Mouse (Mus musculus) limb, embryonic 14.5 days (tissue): ENCODE measurements around the gene Cbfa2t3. TPM values are rescaled to one million over a fixed set of nuclear protein-coding genes. Genes with fewer than 3 reads are reported as not detected.

Experiments
- ATAC-seq: fragments of 200-750 bp; cut with Nextera tagmentation; 2 replicates; pipeline ENCODE4 v1.8.0; 2017; ENCODE audit warnings: low read depth, moderate number of reproducible peaks, moderate TSS enrichment; ENCODE audit not compliant: low FRiP score
- DNase-seq: peaks from one replicate; pipeline ENCODE4 v3.0.0-alpha.2; 2015; ENCODE audit warnings: low spot score
- H3K27ac ChIP-seq: fragments of 300-500 bp; sonication (generic); replicated peaks from 2 replicates; pipeline ENCODE4 v1.5.1; 2014; ENCODE audit warnings: low read depth, mild to moderate bottlenecking, low read length, moderate library complexity, mixed read lengths
- H3K27me3 ChIP-seq: fragments of 300-500 bp; sonication (generic); 2 replicates; pipeline ENCODE4 v1.6.1; 2014; ENCODE audit warnings: low read length, mixed read lengths; ENCODE audit not compliant: control insufficient read depth, insufficient read depth
- H3K36me3 ChIP-seq: fragments of 300-500 bp; sonication (generic); 2 replicates; pipeline ENCODE4 v1.6.1; 2014; ENCODE audit warnings: mild to moderate bottlenecking, low read length, moderate library complexity, mixed read lengths; ENCODE audit not compliant: control insufficient read depth, insufficient read depth
- H3K4me1 ChIP-seq: fragments of 300-500 bp; sonication (generic); 2 replicates; pipeline ENCODE4 v1.6.1; 2014; ENCODE audit warnings: antibody characterized with exemption, low read length, mixed read lengths; ENCODE audit not compliant: control insufficient read depth, insufficient read depth
- H3K4me2 ChIP-seq: fragments of 300-500 bp; sonication (generic); replicated peaks from 2 replicates; pipeline ENCODE4 v1.6.1; 2014; ENCODE audit warnings: low read depth, mild to moderate bottlenecking, low read length, moderate library complexity; ENCODE audit not compliant: severe bottlenecking
- H3K4me3 ChIP-seq: fragments of 300-500 bp; sonication (generic); replicated peaks from 2 replicates; pipeline ENCODE4 v1.5.1; 2014; ENCODE audit warnings: low read length
- H3K9ac ChIP-seq: fragments of 300-500 bp; sonication (generic); 2 replicates; pipeline ENCODE4 v1.6.1; 2014; ENCODE audit warnings: mild to moderate bottlenecking, low read depth, low read length, moderate library complexity; ENCODE audit not compliant: severe bottlenecking
- H3K9me3 ChIP-seq: fragments of 300-500 bp; sonication (generic); 2 replicates; pipeline ENCODE4 v1.6.1; 2016; ENCODE audit warnings: low read length; ENCODE audit not compliant: control insufficient read depth
- POLR2A ChIP-seq: fragments of 200-500 bp; IDR thresholded peaks from 2 replicates; pipeline ENCODE4 v1.8.0; 2012; ENCODE audit warnings: inconsistent platforms, mild to moderate bottlenecking, moderate library complexity, borderline replicate concordance; ENCODE audit not compliant: insufficient read depth, insufficient read length; ENCODE audit errors: extremely low read depth
- WGBS: fragments of 180-500 bp; shearing (Covaris S2); extraction: QIAGEN DNeasy Blood & Tissue Kit; methylation state at CpG from one replicate; pipeline ENCODE4 v1.1.7; 2014; 5-methylcytosine and 5-hydroxymethylcytosine counted together
- polyA plus RNA-seq, 2 experiments: library from polyadenylated mRNA; depleted of rRNA in 1 of 2; stranded (reverse) in 1 of 2; unstranded in 1 of 2; fragments of >200 nt; fragmentation: Nextera tagmentation in 1 of 2; extraction: Ambion mirVana in 1 of 2; gene quantifications; 2 replicates each; pipeline versions ENCODE4 v1.2.1 to v1.2.3; 2012 to 2014

Gene Cbfa2t3
- polyA plus RNA-seq, 2 experiments: 6.0 to 7.2 TPM

DNA sequence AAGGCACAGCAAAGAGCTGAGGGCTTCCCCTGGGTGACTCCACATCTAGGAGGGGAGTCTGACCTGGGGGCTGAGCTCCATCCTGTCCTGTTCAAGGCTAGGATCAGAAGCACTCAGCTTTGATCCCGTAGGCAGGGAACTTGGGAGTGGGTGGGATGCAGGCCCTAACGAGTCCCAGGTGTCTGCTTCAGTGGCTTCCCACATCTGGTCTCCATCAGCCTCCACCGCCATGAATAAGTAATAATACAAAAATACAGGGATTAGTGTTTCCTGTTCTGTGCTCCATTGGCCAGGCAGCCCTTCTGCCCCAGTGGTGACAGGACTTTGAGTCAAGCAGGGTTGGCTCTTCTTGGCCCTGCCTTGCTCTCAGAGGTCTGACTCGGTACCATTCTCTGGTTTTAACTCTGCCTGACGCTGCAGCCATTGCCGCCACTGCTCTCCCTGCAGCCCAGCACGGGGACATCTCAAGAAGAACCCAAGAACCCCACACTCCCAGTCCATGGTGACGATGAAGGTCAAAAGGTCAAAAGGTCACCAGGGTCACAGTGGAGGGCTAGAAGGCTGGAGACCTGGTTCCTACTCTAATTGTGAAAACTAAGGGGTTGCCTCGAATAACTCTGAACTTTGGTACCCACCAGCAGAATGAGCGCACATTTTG lies 40.6 kb downstream of the Cbfa2t3 start:
- peaks cover 52% of the 10 kb centered on the region for H3K4me1 ChIP-seq
- H3K4me3 ChIP-seq: no peak overlapping the region
- no peaks in the 10 kb centered on the region for H3K27me3 ChIP-seq
- 18% methylated on average over 10 of the region's 10 CpGs for WGBS
- H3K9me3 ChIP-seq: no peaks in the 10 kb centered on the region
- no peak overlapping the region for H3K9ac ChIP-seq
- no peak for TF ChIP-seq POLR2A
- no peaks in the 10 kb centered on the region for H3K36me3 ChIP-seq
- H3K4me2 ChIP-seq: peak overlapping the region; percentile 27; the same call in 1 of the 2 replicates
- peak overlapping the region; percentile 70 for H3K27ac ChIP-seq
- ATAC-seq: peak; percentile 72
- peak; percentile 84 for DNase-seq

DNA sequence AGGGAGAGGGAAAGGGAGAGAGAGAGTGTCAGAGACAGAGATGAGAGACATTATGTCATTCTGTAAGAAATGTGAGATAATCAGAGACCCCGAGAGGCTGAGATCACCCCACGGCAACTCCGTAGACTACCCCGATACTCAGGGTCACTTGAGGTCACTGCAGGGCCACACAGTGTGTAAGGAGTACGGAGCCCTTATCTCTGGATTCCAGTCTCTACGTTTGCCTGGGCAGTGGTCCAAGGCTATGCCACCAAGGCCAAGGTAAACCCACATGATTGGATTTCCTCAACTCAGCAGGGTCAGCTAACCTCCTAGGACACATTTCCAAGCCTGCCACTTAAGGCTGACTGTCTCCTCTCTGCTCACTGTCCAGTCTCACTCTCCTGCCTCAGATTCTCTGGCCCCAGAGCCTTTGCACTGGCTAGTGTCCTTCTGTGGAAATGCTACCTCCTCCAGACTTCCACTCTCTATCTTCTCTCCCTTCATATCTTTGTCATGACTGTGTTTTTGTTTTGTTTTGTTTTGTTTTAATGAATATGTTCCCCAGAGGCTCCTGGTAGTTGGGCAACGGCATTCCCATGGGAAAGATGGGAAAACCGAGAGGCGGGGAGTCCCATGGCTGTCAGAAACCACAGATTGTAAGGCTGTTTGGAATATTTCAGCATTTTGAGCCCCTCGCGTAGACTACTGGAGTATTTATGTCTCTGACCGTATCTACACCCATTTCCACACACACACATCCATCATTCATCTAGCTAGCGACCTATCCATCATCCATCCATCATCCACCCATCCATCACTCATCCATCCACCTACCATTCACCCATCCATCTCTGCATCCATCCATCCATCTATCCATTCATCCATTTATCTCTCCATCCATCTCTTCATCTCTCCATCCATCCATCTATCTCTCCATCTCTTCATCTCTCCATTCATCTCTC lies 42.6 kb downstream of the Cbfa2t3 start:
- Histone ChIP-seq H3K4me1 (peaks cover 44% of the 10 kb centered on the region), H3K27ac (no peak overlapping the region)
- no peak for TF ChIP-seq POLR2A

DNA sequence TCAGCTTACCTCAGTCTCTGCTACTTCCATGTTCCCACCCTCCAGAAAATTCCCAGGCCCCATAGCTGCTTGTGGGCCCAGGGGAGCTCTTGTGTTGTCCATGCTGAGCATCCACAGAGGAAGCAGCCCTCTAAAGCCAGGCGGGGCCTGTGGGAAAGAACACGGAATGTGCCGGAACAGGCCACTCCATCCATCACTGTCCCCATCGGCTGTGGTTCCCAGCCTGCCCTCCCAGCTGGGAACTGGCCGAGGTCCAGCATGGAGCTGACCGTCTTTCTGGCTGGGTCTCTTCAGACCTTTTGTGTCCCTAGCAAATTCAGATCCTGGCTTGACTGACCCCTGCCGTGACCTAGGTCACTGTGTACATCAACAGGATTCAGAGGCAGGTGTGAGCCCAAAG lies 44.1 kb downstream of the Cbfa2t3 start:
- no peak for ATAC-seq

More for the DNA sequence above, 42.6 kb downstream of the Cbfa2t3 start:
- ATAC-seq (no peak), DNase-seq (no peak)
- H3K36me3 ChIP-seq: no peaks in the 10 kb centered on the region
- H3K4me3 ChIP-seq: no peak overlapping the region
- H3K9me3 ChIP-seq: no peaks in the 10 kb centered on the region
- no peak overlapping the region for H3K4me2 ChIP-seq
- H3K27me3 ChIP-seq: no peaks in the 10 kb centered on the region
- H3K9ac ChIP-seq: no peak overlapping the region
- 85% methylated on average over 13 of the region's 13 CpGs for WGBS

DNA sequence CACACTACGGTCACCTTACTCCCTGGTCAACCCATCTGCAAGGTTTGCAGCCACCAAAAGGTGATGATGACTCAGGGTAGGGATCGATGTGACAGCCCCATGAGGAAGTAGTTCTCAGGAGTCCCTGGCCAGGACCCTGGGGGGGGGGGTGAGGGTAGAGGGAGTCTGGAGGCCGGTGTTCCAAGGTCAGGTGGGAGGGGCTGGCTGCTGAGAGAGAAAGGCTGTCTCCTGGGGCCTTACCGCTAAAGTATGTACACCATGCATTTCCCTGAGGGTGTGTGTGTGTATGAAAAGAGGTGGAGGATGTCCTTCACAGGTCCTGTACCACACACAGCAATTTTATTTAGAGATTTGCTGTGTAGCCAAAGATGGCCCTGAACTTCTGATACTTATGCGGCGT lies 46.3 kb downstream of the Cbfa2t3 start:
- no peak overlapping the region for H3K4me2 ChIP-seq
- H3K27me3 ChIP-seq: no peaks in the 10 kb centered on the region
- WGBS: 59% methylated on average over 6 of the region's 6 CpGs
- no peaks in the 10 kb centered on the region for H3K9me3 ChIP-seq
- no peaks in the 10 kb centered on the region; the same call in 1 of the 2 replicates for H3K36me3 ChIP-seq
- no peak for TF ChIP-seq POLR2A
- no peak overlapping the region for H3K27ac ChIP-seq
- ATAC-seq (no peak), DNase-seq (no peak)
- peaks cover 17% of the 10 kb centered on the region for H3K4me1 ChIP-seq
- H3K4me3 ChIP-seq: no peak overlapping the region
- H3K9ac ChIP-seq: no peak overlapping the region

More for the DNA sequence above, 44.1 kb downstream of the Cbfa2t3 start:
- no peaks in the 10 kb centered on the region for H3K36me3 ChIP-seq
- H3K27ac ChIP-seq: no peak overlapping the region
- H3K9ac ChIP-seq: no peak overlapping the region
- H3K27me3 ChIP-seq: no peaks in the 10 kb centered on the region
- no peak overlapping the region for H3K4me3 ChIP-seq
- peaks cover 32% of the 10 kb centered on the region for H3K4me1 ChIP-seq
- H3K9me3 ChIP-seq: no peaks in the 10 kb centered on the region
- DNase-seq: no peak
- no peak overlapping the region for H3K4me2 ChIP-seq
- TF ChIP-seq POLR2A: no peak
- 67% methylated on average over 7 of the region's 7 CpGs for WGBS

DNA sequence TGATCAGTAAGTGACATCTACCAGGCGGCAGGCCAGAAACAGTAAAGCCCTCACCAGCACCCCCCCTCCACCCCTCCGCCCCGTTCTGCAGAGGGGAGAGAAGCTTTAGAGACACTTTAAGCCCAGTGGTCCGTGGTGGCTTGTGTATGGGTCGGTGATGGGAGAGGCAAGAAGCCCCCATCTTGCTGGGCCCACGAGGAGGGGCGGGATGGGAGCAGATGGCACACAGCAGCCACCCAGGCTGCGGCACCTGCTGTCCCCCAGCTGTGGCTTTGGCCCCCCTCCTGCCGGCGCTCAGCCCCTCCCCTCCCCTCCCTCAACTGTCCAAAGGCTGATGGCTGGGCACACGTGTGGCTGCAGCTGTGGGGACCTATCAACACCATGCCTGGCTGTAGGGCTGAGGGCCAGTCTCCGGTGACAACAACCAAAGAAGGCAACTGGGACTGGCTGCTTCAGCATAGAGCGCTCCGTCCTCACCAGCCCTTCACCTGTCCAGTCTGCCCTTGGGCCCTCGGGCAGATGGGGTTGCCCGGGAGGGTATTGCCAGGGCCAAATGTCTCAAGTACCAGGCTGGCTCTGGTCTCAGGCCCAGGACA lies 47.5 kb downstream of the Cbfa2t3 start:
- WGBS: 59% methylated on average over 14 of the region's 16 CpGs
- peaks cover 10% of the 10 kb centered on the region for H3K4me1 ChIP-seq
- H3K27ac ChIP-seq: no peak overlapping the region
- TF ChIP-seq POLR2A: no peak
- H3K27me3 ChIP-seq: no peaks in the 10 kb centered on the region
- H3K9me3 ChIP-seq: no peaks in the 10 kb centered on the region
- peak; percentile 76 for ATAC-seq
- no peaks in the 10 kb centered on the region; the same call in 1 of the 2 replicates for H3K36me3 ChIP-seq
- no peak overlapping the region for H3K4me2 ChIP-seq
- no peak overlapping the region for H3K9ac ChIP-seq
- no peak overlapping the region for H3K4me3 ChIP-seq
- DNase-seq: peak; percentile 48
